Mouse (Mus musculus) layer of hippocampus, postnatal 25 days (tissue): ENCODE measurements around the gene Phf1. TPM values are rescaled to one million over a fixed set of nuclear protein-coding genes. Genes with fewer than 3 reads are reported as not detected.

Experiments used
- DNase-seq, 2 experiments: peaks; one replicate each; pipeline ENCODE4 v3.0.0; 2022; ENCODE audit warnings: mixed read lengths in 2 of 2, low spot score in 1 of 2; ENCODE audit errors: extremely low spot score in 1 of 2
- total RNA-seq, 2 experiments: library from RNA; stranded (reverse); gene quantifications; 2 replicates each; pipeline ENCODE4 v1.2.3; 2021

Phf1 gene
- total RNA-seq, 2 experiments from 2014 or later, result 27.0 to 29.4 TPM

DNA sequence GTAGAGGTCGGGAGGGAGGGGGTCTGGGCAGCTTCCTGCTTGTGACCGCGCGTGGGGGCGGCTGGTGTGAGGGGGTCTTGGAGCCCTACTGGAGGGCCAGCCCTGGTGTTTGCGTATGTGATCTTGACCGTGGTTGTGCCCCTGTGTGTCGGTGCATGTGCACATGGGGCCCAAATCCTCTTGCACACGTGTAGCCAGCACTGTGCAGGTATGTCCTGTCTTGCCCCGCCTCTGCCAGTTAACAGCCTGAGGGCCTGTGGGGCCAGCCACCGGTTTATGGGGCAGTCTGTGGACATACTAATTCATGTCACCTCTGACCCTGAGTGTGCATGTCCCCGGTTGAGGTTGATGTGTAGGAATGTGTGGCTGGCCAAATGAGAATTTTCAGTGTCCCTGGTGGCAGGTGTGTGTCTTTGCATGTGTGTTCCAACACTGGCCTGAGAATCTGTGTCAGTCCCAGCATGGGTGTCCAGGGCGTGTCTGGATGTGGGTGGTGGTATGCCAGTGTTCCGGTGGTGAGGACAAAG, 16.3 kb downstream of the Phf1 start:
- no peak for DNase-seq

DNA sequence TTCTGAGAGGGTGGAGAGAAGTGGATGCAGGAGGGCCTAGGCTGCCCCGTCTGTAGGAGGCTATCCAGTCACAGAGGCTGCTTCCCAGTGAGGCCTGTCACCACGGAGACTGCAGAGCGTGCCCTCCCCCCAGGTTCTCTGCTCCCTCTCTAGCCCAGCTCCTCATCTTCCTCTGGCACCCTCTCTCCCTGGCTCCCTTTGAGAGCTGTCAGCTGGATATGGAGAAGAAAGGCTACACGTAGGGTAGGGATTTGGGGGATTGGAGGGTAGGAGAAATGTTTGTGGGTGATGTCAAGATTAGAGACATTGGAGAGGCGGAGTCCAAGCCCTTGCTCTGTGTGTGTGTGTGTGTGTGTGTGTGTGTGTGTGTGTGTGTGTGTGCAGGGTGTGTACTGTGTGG, 17.0 kb downstream of the Phf1 start:
- DNase-seq, result peak in 1 of 2 experiments; percentile 35

DNA sequence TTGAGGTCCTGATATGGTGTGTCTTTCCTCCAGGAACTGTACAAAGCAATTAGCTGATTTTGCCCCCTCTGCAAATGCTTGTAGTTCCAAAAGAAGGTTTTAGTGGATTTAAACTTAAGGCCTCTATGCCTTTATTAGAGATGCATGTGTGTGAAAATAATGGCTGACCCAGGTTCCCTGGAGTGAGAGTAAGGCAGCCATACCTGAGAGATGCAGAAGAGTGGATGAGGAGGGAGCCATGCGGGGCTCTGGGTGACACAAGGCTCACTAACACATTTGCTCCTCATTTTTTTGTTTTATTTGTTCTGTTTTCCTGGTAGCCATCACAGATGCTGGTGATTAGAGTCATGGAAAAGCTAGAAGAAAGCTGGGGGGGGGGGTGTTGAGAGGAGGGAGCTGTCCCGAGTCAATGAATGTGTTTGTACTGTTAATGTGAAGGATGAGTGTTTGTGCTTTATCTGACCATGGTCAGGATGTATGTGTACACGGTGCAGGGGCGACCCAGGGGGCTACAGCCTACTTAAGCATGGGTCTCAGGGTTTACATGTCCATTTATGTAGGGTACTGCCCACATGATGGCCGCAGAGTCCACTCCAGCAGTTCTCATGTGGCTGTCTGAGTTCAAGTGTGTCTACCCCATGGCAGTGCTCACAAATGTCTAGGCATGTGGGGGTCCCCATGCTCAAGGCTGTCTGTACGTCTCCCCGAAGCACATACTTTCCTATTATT, 17.9 kb downstream of the Phf1 start:
- no peak for DNase-seq

DNA sequence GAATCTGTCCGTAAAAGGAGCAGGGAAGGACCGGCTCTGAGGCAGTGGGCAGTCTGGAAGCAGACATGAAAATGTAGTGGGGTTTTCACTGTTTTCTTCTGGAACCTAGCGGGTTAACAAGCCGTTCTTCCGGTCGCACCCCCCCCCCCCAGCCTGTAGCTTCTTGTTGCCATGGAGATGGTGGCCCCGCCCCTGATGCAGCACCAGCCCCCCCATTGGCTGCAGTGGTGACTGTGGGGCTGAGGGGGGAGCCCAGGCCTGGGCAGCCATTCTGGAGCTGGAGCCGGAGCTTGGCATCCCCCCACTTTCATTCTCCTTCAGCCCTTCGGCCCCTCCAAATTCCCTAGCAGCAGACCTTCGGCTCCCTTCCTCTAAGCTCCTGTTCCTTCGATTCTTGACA, 18.6 kb downstream of the Phf1 start:
- peak; percentile 56 to 68 for DNase-seq

DNA sequence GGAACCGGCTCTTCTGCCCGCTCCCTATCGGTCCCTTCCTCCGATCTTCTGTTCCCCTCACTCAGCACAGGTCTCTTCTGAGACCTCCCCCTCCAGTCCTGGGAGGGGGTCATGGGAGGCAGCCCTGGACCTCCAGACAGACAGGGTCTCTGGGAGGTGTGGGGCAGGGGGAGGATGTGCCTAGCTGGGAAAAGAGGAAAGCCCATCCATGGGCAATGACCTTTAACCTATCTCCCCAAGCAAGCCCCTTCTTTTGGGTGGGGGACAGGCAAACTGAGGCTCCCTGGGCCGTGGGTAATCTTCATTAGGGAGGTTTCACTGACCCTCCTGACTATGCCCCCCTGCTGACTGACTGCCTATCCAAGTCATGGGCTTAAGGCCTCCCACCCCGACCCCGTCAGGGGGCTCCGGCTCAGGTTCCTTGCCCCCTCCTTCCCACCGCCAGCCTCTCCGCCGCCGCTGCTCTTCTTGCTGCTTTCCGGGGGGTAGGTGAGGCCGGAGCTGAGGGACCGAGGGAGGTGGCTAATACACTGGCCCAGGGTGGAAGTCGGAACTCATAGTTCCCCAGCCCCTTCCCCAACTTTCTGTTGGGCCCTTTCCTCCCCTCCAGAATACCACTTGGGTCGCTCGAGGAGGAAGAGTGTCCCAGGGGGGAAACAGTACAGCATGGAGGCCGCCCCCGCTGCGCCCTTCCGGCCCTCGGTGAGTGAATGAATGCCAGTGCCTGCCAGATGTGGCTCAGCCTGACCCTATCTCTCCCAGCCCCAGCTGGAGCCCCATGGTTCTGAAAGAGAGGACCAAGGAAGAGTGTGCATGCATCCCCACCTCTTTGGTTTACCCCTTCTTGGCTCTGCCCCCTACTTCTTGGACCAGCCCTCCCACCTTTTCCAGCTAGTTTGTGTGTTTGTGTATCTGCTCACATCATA, 19.4 kb downstream of the Phf1 start:
- no peak for DNase-seq

DNA sequence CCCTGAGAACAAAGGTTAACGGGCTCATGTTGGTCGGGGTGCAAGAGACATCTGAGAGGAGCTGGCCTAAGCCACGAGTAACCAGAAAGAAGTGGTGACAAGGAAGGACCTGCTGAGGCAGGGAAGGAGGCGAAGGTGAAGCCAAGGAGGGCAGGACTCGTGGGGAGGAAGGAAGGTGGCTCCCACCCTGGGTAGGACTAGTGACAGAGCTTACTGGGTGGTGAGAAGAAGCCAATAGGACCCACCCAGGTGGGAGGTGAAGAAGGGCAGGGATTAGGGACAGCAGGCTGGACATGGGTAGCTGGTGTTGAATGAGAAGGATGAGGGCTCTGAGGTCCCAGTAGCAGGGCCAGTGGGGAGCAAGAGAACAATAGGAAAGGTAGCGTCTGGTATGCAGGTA, 20.3 kb downstream of the Phf1 start:
- no peak for DNase-seq

DNA sequence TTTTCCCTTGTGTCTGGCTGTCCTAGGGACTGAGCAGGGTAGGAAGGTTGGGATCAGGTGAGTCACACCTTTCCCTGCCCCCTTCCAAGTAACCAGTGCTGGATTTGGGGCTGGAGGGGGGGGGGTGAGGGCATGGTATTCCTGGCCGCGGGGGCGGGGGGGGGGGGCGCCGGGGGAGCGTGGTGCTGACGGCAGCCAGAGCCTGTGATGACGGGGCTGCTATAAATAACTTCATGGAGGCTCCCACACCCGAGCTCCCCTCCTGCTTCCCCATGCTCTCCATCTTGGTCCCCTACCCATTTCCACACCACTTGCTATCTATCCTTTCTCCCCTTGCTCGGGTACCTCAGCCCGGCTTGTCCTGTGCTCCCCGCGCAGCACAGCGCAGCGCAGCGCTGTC, 20.9 kb downstream of the Phf1 start:
- DNase-seq, result no peak

DNA sequence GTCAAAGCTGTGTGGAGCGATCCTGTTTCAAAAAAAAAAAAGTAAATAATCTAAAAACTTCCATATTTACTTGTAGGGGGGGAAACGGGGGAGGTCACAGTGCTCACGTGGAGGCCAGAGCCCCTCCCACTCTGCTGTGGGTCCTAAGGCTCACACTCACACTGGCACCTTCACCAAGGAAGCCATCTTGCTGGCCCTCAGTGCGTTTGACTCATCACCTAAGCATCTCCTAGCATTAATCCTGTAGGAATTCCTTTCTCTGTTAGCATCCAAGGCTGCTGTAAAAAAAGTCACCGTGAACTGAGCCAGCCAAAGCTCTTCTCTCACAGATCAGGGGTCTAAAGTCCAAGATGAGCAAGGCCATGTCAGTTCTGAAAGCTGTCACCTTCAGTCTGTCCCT, 23.5 kb downstream of the Phf1 start:
- DNase-seq, result no peak

DNA sequence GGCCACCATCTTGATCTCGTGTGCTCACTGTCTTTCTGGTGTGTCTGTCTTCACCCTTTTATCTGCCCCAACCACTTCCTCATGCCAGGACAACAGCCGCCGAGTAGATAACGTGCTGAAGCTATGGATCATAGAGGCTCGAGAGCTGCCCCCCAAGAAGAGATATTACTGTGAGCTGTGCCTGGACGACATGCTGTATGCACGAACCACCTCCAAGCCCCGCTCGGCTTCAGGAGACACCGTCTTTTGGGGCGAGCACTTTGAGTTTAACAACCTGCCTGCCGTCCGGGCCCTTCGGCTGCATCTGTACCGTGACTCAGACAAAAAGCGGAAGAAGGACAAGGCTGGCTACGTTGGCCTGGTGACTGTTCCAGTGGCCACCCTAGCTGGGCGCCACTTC, 24.0 kb downstream of the Phf1 start:
- no peak for DNase-seq

DNA sequence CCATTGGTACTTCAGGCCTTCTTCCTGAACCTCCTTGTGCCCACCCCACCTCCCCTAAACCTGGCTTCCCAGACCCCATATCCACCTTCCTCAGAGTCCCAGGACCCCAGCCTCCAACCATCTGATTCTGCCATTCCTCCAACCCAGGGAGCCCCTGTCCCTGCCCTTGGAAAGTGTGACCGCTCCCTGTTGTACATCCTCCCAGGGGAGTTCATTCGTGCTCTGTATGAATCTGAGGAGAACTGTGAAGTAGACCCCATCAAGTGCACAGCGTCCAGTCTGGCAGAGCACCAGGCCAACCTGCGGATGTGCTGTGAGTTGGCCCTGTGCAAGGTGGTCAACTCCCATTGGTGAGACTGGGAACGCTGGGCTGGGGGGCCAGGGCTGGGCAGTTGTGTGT, 25.0 kb downstream of the Phf1 start:
- no peak for DNase-seq

DNA sequence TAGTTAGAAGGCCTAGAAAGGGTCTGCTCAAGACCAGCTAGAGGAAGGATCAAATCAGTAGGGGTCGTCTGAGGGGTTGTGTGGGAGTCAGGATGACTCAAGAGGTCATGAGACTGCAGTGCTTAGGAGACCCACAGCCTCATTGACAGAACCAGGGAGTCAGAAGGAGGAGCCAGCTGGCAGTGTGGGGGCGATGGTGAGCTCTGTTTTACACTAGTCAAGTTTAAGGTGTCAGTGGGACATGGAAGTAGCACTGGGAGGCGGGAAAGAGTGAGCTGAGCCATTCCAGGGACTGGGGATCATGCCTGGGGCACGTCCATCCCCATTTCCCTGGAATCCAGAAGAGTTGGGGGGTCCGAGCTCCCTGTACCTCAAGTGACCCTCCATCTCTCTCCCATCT, 26.0 kb downstream of the Phf1 start:
- DNase-seq, result no peak

DNA sequence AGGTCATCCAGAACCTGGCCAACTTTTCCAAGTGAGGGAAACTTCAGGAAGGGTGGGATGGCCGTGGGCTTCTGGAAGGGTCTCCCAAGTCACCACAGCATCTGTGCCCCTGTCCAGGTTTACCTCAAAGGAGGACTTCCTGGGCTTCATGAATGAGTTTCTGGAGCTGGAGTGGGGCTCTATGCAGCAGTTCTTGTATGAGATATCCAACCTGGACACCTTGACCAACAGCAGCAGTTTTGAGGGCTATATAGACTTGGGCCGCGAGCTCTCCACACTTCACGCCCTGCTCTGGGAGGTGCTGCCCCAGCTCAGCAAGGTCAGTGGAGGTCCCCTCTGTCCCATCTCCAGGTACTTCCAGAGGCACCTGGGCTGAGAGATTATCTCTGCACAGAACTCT, 27.0 kb downstream of the Phf1 start:
- DNase-seq, result no peak

DNA sequence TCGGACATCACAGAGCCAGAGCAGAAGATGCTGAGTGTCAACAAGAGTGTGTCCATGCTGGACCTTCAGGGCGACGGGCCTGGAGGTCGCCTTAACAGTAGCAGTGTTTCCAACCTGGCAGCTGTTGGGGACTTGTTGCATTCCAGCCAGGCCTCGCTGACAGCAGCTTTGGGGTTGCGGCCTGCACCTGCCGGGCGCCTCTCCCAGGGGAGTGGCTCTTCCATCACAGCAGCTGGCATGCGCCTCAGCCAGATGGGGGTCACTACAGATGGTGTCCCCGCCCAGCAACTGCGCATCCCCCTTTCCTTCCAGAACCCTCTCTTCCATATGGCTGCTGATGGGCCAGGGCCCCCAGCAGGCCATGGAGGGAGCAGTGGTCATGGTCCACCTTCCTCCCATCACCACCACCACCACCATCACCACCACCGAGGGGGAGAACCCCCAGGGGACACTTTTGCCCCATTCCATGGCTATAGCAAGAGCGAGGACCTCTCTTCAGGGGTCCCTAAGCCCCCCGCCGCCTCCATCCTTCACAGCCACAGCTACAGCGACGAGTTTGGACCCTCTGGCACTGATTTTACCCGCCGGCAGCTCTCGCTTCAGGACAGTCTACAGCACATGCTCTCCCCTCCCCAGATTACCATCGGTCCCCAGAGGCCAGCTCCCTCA, 28.9 kb downstream of the Phf1 start:
- no peak for DNase-seq

DNA sequence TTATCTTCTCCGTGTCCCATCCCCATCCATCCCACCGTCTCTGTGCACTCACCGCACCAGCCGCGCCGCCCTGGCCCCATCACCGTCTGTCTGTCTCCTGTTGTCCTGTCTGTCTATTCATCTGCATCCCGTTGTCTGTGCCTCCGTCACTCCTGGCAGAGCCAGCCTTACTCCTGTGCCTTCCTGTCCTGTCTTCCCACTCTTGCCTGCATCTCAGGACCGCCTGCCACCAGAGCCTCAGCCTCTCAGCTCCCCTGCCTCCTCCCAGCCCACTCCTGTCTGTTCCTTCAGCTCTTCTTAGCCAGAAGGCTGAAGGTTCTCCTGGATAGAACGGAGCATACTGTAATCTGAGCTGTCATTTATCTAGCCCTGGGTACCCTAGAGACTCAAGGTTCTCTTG, 34.1 kb downstream of the Phf1 start:
- no peak for DNase-seq

DNA sequence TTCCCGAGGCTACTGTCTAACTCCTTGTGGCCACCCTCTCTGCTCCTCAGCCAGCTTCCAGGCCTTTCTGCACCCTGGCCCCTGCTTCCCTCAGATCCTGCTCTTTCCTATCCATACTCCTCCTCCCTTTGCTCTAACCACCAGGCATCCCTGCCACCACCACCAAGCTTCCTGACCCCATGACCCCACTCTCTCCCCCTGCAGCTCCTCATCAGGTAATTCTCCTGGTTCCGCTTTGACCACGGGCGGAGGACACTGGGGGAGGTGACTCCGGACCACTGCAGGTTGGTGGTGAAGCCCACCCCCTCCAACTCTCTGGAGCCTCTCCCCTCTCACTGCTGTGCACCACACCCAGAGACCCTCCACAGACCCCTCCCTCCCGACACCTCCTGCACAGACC, 34.6 kb downstream of the Phf1 start:
- no peak for DNase-seq

DNA sequence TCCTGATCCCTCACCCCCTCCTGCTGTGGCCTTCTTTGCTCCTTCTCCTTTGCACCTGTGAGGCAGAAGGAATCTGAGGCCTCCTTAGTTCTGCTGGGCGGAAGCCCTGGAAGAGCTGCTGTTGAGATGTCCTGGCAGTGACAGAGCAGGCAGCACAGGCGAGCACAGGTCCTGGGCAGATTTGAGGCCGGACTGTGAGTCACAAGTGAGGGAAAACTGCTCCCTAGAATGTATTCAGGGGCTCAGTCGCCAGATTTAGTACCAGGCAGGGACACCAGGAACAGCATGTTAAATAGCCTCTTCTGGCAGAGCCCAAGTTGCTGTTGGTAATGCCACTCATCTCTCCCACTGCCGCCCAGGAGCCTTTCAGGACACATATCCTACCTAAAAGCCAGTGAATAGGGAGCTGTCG, 35.4 kb downstream of the Phf1 start:
- DNase-seq, result no peak

DNA sequence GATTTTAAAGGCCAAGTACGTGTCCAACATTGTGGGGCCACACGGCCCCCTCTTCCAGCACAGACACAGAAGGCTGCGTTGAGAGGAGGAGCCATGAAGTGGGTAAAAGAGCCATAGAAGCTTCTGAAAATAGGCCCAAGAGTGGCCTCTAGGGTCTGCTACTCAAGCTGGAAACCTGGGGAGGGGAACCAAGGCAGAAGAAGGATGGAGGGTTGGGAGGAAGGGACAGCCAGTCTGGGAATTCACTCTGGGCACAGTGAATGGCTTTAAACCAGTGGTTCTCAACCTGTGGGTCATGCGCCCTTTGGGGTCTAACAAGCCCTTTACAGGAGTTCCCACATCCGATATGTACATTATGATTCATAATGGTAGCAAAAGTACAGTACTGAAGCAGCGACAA, 36.4 kb downstream of the Phf1 start:
- no peak for DNase-seq

DNA sequence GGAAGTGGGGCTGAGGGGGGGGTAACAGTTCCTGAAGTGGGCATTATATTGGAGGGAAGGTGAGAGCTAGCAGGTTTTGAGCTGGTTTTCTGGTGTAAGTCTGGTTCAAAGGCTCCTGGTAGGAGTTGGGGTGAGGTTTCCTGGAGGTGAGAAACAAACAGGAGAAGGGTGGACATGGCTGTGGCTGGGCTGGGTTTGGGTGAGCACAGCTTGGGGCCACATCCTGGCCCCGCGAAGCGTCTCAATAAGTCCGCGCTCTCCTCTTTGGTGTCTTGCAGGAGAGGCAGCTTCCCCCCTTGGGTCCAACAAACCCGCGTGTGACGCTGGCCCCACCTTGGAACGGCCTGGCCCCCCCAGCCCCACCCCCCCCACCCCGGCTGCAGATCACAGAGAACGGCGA, 37.4 kb downstream of the Phf1 start:
- no peak for DNase-seq

DNA sequence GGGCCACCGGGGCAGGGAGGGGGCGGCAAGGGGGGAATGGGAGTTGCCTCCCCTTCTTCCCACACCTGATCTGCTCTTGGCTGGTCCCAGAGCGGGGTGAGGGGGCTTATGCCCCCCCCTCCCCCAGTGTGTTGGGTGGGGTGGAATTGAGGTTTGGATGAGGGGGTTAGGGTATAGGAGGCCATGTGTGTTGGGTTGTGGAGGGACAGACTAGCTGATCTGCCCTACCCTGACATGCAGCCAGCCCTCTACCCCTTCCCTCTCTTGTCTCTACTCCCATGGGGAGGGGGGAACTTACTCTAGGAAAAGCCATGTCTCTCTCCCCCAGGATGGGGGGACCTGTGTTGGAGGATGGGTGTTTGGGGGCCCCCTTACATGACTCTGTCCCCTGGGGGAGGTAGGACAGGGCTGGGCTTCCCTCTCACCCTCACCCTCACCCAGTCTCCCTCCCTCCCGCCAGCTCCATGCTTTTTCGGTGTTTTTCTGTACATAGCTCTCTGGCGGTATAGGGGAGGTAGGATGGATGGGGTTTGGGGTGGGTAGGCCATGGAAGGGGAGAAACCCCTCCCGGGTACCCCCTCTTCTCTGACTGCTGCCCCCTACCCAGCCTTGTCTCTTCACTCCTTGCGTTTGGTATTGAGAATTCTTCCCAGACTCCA, 38.5 kb downstream of the Phf1 start:
- DNase-seq, result no peak

DNA sequence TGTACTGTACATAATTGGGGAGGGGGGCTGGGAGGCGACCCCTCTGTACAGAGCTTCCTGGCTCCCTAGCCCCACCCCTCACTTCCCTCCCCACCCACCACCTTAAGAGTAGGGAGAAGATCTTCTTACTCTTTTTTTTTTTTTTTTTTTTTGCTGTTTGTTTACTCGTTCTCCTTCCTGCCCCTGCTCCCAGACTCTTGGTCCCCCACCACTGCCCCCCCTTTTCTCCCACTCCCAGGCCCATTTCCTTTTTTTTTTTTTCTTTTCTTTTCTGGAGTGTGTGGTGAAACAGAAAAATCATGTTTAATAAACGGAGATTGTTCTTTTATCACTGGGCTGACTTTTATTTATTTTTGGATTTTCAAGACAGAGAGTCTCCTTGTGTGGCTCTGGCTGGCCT, 39.3 kb downstream of the Phf1 start:
- DNase-seq, result no peak
